Mouse (Mus musculus) small intestine, adult 2 months (tissue): ENCODE data around the gene Uri1.

ENCODE experiments used
- CTCF ChIP-seq: fragments of 200-500 bp; IDR thresholded peaks from 2 replicates; pipeline ENCODE4 v1.5.1; 2012; ENCODE audit warnings: low read depth, mild to moderate bottlenecking, control low read depth, inconsistent platforms, low read length, moderate library complexity, mixed read lengths; ENCODE audit not compliant: insufficient replicate concordance, insufficient read length; ENCODE audit errors: extremely low read depth
- POLR2A ChIP-seq: fragments of 200-500 bp; IDR thresholded peaks from 2 replicates; pipeline ENCODE4 v1.6.1; 2012; ENCODE audit warnings: low read depth, mild to moderate bottlenecking, control low read depth, inconsistent platforms, low read length, moderate library complexity

DNA sequence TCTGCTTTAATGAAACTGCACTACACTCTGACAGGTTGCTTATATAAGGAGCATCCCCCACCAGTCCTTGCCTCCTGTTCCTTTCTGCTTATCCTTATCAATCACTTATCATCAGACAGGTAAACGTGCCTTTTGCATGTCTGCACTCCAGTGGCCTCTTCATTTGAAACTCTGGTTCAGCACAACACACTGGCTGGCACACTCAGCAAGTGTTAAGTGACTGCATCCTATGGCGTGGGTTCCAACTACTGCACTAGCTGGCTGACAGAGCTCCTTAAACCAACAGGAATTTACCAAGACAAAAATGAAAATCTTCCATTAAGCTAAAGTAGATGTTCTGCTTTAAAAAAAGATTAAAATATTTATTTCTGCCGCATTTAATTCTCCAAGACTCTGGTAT is 9.4 kb downstream of the Uri1 start:
- TF ChIP-seq CTCF = no peak
- TF ChIP-seq POLR2A = no peak
